In genomic region chr5:14253328-14253727, GRCm38 (mm10) we compare ENCODE assay signal across 8 mouse cellular contexts.
A peak's percentile ranks its signal among the peaks of the same experiment; 100 is the strongest.
DNase-seq lines count a peak whose midpoint lies in the region; ATAC-seq lines count a peak whose summit lies in the region.

No protein-coding gene starts in this region.

- H3K36me3 ChIP-seq in forebrain, embryonic 14.5 days (ENCODE audit: control insufficient read depth, insufficient read depth, low read length), result no peaks in the 10 kb centered on the region
- no peaks in the 10 kb centered on the region for H3K36me3 ChIP-seq in forebrain, embryonic 10.5 days (replicated peaks)
- no peaks in the 10 kb centered on the region for H3K36me3 ChIP-seq in neural tube, embryonic 15.5 days

- H3K27ac ChIP-seq in forebrain, embryonic 14.5 days (ENCODE audit: low read depth, low read length), result no peak overlapping the region
- no peak overlapping the region for H3K27ac ChIP-seq in forebrain, embryonic 10.5 days
- no peak overlapping the region for H3K27ac ChIP-seq in neural tube, embryonic 15.5 days (replicated peaks)

- no peaks in the 10 kb centered on the region for H3K9me3 ChIP-seq in forebrain, embryonic 14.5 days (replicated peaks; ENCODE audit: control insufficient read depth, low read length)
- no peaks in the 10 kb centered on the region for H3K9me3 ChIP-seq in forebrain, embryonic 10.5 days
- no peaks in the 10 kb centered on the region for H3K9me3 ChIP-seq in neural tube, embryonic 15.5 days (replicated peaks)

- no peak overlapping the region for H3K4me3 ChIP-seq in forebrain, embryonic 14.5 days (ENCODE audit: low read depth, low read length)
- no peak overlapping the region for H3K4me3 ChIP-seq in forebrain, embryonic 10.5 days
- H3K4me3 ChIP-seq in neural tube, embryonic 15.5 days (replicated peaks), result no peak overlapping the region

- WGBS in forebrain, embryonic 14.5 days, result 83% methylated on average over 1 of the region's 1 CpGs
- 74% methylated on average over 1 of the region's 1 CpGs for WGBS in forebrain, embryonic 10.5 days
- 79% methylated on average over 1 of the region's 1 CpGs for WGBS in neural tube, embryonic 15.5 days

- peak; percentile 55 for DNase-seq in forebrain, embryonic 14.5 days (ENCODE audit: low spot score)
- no peak for DNase-seq in forebrain, embryonic 10.5 days (ENCODE audit: extremely low spot score, low spot score)
- peak; percentile 54 to 75 for DNase-seq in left cerebral cortex, postnatal 14 days (ENCODE audit: low spot score in 2 of 2)
- DNase-seq in left cerebral cortex, adult 11 months (ENCODE audit: low spot score), result no peak
- peak; percentile 22 for DNase-seq in MEL-GATA-1-ER (ENCODE audit: extremely low read depth, low read depth)
- DNase-seq in hindlimb bud, embryonic 11.5 days (ENCODE audit: extremely low spot score, low read depth, low spot score), result peak; percentile 46
- no peak for DNase-seq in spleen, postnatal 36 days (ENCODE audit: low spot score in 2 of 2)

- no peak overlapping the region for H3K9ac ChIP-seq in forebrain, embryonic 14.5 days (ENCODE audit: low read length)
- no peak overlapping the region for H3K9ac ChIP-seq in neural tube, embryonic 15.5 days (replicated peaks)

- no peaks in the 10 kb centered on the region for H3K27me3 ChIP-seq in forebrain, embryonic 14.5 days (replicated peaks; ENCODE audit: control insufficient read depth, insufficient read depth, low read length)
- H3K27me3 ChIP-seq in forebrain, embryonic 10.5 days (ENCODE audit: poor library complexity, severe bottlenecking), result no peaks in the 10 kb centered on the region
- H3K27me3 ChIP-seq in neural tube, embryonic 15.5 days (replicated peaks), result no peaks in the 10 kb centered on the region

- H3K4me2 ChIP-seq in forebrain, embryonic 14.5 days (ENCODE audit: low read length), result no peak overlapping the region
- no peak overlapping the region for H3K4me2 ChIP-seq in neural tube, embryonic 15.5 days

- no peaks in the 10 kb centered on the region for H3K4me1 ChIP-seq in forebrain, embryonic 14.5 days (ENCODE audit: control insufficient read depth, insufficient read depth, low read length)
- H3K4me1 ChIP-seq in forebrain, embryonic 10.5 days, result no peaks in the 10 kb centered on the region
- no peaks in the 10 kb centered on the region for H3K4me1 ChIP-seq in neural tube, embryonic 15.5 days

- intact Hi-C loops in left cerebral cortex, postnatal 14 days (cut with DNase I), result no loop called here

- ATAC-seq in forebrain, embryonic 14.5 days, result no peak; the same call in 1 of the 2 replicates
- ATAC-seq in neural tube, embryonic 15.5 days (ENCODE audit: low FRiP score), result no peak

Comparison
In these comparisons a context has a peak if more than half of its experiments do, and no peak if none do; other contexts are left out.
1. DNase-seq: peak in forebrain, embryonic 14.5 days (single experiment), left cerebral cortex, postnatal 14 days (2 of 2), MEL-GATA-1-ER (single experiment) and hindlimb bud, embryonic 11.5 days (single experiment); none in forebrain, embryonic 10.5 days (single experiment), left cerebral cortex, adult 11 months (single experiment) and spleen, postnatal 36 days (0 of 2).